Mouse (Mus musculus): ENCODE data around the gene Cdk8. TPM values are rescaled to one million over a fixed set of nuclear protein-coding genes. Genes with fewer than 3 reads are reported as not detected.

The Cdk8 gene
- polyA plus RNA-seq, 1 experiment: 11.0 TPM

GRCm38 (mm10) chr5:146340037-146340436 lies 109.0 kb downstream of the Cdk8 start:
- no peak overlapping the region for H3K4me2 ChIP-seq (ENCODE audit: low read depth)
- TF ChIP-seq SRF (IDR thresholded peaks at IDR 0.05; ENCODE audit: control insufficient read depth, insufficient read length, low read depth) (no peak), MYOG (IDR thresholded peaks at IDR 0.05; ENCODE audit: control insufficient read depth in 1 of 3, insufficient read depth in 1 of 3, insufficient read length in 2 of 3, low read depth in 2 of 3) (no peak), CEBPB (IDR thresholded peaks at IDR 0.05; ENCODE audit: insufficient read depth, poor library complexity, severe bottlenecking) (no peak), POLR2A (IDR thresholded peaks at IDR 0.05; ENCODE audit: insufficient read length, low read depth) (no peak), TCF12 (IDR thresholded peaks at IDR 0.05; ENCODE audit: insufficient read depth, poor library complexity, severe bottlenecking) (no peak), POLR2AphosphoS2 (IDR thresholded peaks at IDR 0.05; ENCODE audit: insufficient read length, low read depth) (no peak), MYOD1 (IDR thresholded peaks at IDR 0.05; ENCODE audit: control insufficient read depth in 1 of 3, insufficient read length in 2 of 3, low read depth in 2 of 3) (no peak), MAX (IDR thresholded peaks at IDR 0.05; ENCODE audit: low read depth) (no peak)

GRCm38 (mm10) chr5:146344911-146345686 lies 114.1 kb downstream of the Cdk8 start:
- TF ChIP-seq MYOG (IDR thresholded peaks at IDR 0.05; ENCODE audit: control insufficient read depth in 1 of 3, insufficient read depth in 1 of 3, insufficient read length in 2 of 3, low read depth in 2 of 3) (no peak), E2F4 (IDR thresholded peaks at IDR 0.05; ENCODE audit: insufficient read depth) (no peak), SRF (IDR thresholded peaks at IDR 0.05; ENCODE audit: control insufficient read depth, insufficient read length, low read depth) (no peak)
- Histone ChIP-seq H3K36me3 (ENCODE audit: control insufficient read depth, insufficient read depth) (no peaks in the 10 kb centered on the region), H3K4me3 (no peak overlapping the region), H3K79me2 (ENCODE audit: control insufficient read depth, insufficient read depth) (no peaks in the 10 kb centered on the region), H3K4me2 (ENCODE audit: low read depth) (no peak overlapping the region), H3K27me3 (ENCODE audit: control insufficient read depth, insufficient read depth, insufficient read length) (no peaks in the 10 kb centered on the region), H3ac (ENCODE audit: control insufficient read depth, insufficient read length) (no peak overlapping the region)

More at GRCm38 (mm10) chr5:146340037-146340436, 109.0 kb downstream of the Cdk8 start:
- no peaks in the 10 kb centered on the region for H3K27me3 ChIP-seq (ENCODE audit: control insufficient read depth, insufficient read depth, insufficient read length)
- H3ac ChIP-seq (ENCODE audit: control insufficient read depth, insufficient read length): no peak overlapping the region
- no peaks in the 10 kb centered on the region for H3K36me3 ChIP-seq (ENCODE audit: control insufficient read depth, insufficient read depth)
- no peaks in the 10 kb centered on the region for H3K79me2 ChIP-seq (ENCODE audit: control insufficient read depth, insufficient read depth)
- H3K4me3 ChIP-seq: no peak overlapping the region

- Histone ChIP-seq H3K4me3 (no peak overlapping the region), H3K27me3 (ENCODE audit: control insufficient read depth, insufficient read depth, insufficient read length) (no peaks in the 10 kb centered on the region), H3ac (ENCODE audit: control insufficient read depth, insufficient read length) (no peak overlapping the region), H3K4me2 (ENCODE audit: low read depth) (no peak overlapping the region), H3K36me3 (ENCODE audit: control insufficient read depth, insufficient read depth) (no peaks in the 10 kb centered on the region), H3K79me2 (ENCODE audit: control insufficient read depth, insufficient read depth) (no peaks in the 10 kb centered on the region)
- no peak for TF ChIP-seq MAX (IDR thresholded peaks at IDR 0.05; ENCODE audit: low read depth)
- no peak for TF ChIP-seq TCF3 (IDR thresholded peaks at IDR 0.05; ENCODE audit: insufficient read length, low read depth)
- no peak for TF ChIP-seq SRF (IDR thresholded peaks at IDR 0.05; ENCODE audit: control insufficient read depth, insufficient read length, low read depth)
- no peak for TF ChIP-seq MYOD1 (IDR thresholded peaks at IDR 0.05; ENCODE audit: control insufficient read depth in 1 of 3, insufficient read length in 2 of 3, low read depth in 2 of 3)
- no peak for TF ChIP-seq POLR2AphosphoS2 (IDR thresholded peaks at IDR 0.05; ENCODE audit: insufficient read length, low read depth)
- no peak for TF ChIP-seq REST (IDR thresholded peaks at IDR 0.05; ENCODE audit: insufficient read depth, insufficient read length)
- TF ChIP-seq E2F4 (IDR thresholded peaks at IDR 0.05; ENCODE audit: insufficient read depth): no peak
- no peak for TF ChIP-seq MYOG (IDR thresholded peaks at IDR 0.05; ENCODE audit: control insufficient read depth in 1 of 3, insufficient read depth in 1 of 3, insufficient read length in 2 of 3, low read depth in 2 of 3)
- TF ChIP-seq POLR2A (IDR thresholded peaks at IDR 0.05; ENCODE audit: insufficient read length, low read depth): no peak
- no peak for TF ChIP-seq USF1 (IDR thresholded peaks at IDR 0.05; ENCODE audit: low read depth)
- no peak for TF ChIP-seq CEBPB (IDR thresholded peaks at IDR 0.05; ENCODE audit: insufficient read depth, poor library complexity, severe bottlenecking)
- no peak for TF ChIP-seq TCF12 (IDR thresholded peaks at IDR 0.05; ENCODE audit: insufficient read depth, poor library complexity, severe bottlenecking)
Observed at GRCm38 (mm10) chr5:146347081-146347480, 116.1 kb downstream of the Cdk8 start.

- no peak overlapping the region for H3K4me3 ChIP-seq
- H3K36me3 ChIP-seq (ENCODE audit: control insufficient read depth, insufficient read depth): no peaks in the 10 kb centered on the region
- no peaks in the 10 kb centered on the region for H3K27me3 ChIP-seq (ENCODE audit: control insufficient read depth, insufficient read depth, insufficient read length)
- H3K4me2 ChIP-seq (ENCODE audit: low read depth): no peak overlapping the region
- TF ChIP-seq TCF12 (IDR thresholded peaks at IDR 0.05; ENCODE audit: insufficient read depth, poor library complexity, severe bottlenecking): no peak
- TF ChIP-seq CEBPB (IDR thresholded peaks at IDR 0.05; ENCODE audit: insufficient read depth, poor library complexity, severe bottlenecking): no peak
- no peak for TF ChIP-seq MAX (IDR thresholded peaks at IDR 0.05; ENCODE audit: low read depth)
- TF ChIP-seq MYOG (IDR thresholded peaks at IDR 0.05; ENCODE audit: control insufficient read depth in 1 of 3, insufficient read depth in 1 of 3, insufficient read length in 2 of 3, low read depth in 2 of 3): no peak
- TF ChIP-seq USF1 (IDR thresholded peaks at IDR 0.05; ENCODE audit: low read depth): no peak
- TF ChIP-seq MYOD1 (IDR thresholded peaks at IDR 0.05; ENCODE audit: control insufficient read depth in 1 of 3, insufficient read length in 2 of 3, low read depth in 2 of 3): no peak
- no peak for TF ChIP-seq E2F4 (IDR thresholded peaks at IDR 0.05; ENCODE audit: insufficient read depth)
- no peaks in the 10 kb centered on the region for H3K79me2 ChIP-seq (ENCODE audit: control insufficient read depth, insufficient read depth)
- H3ac ChIP-seq (ENCODE audit: control insufficient read depth, insufficient read length): no peak overlapping the region
Observed at GRCm38 (mm10) chr5:146349183-146349582, 118.2 kb downstream of the Cdk8 start.

GRCm38 (mm10) chr5:146350784-146351183 lies 119.8 kb downstream of the Cdk8 start:
- H3K27me3 ChIP-seq (ENCODE audit: control insufficient read depth, insufficient read depth, insufficient read length): no peaks in the 10 kb centered on the region
- no peaks in the 10 kb centered on the region for H3K79me2 ChIP-seq (ENCODE audit: control insufficient read depth, insufficient read depth)
- no peak for TF ChIP-seq REST (IDR thresholded peaks at IDR 0.05; ENCODE audit: insufficient read depth, insufficient read length)
- TF ChIP-seq POLR2A (IDR thresholded peaks at IDR 0.05; ENCODE audit: insufficient read length, low read depth): no peak
- TF ChIP-seq MYOD1 (IDR thresholded peaks at IDR 0.05; ENCODE audit: control insufficient read depth in 1 of 3, insufficient read length in 2 of 3, low read depth in 2 of 3): no peak
- TF ChIP-seq TCF3 (IDR thresholded peaks at IDR 0.05; ENCODE audit: insufficient read length, low read depth): no peak
- TF ChIP-seq SRF (IDR thresholded peaks at IDR 0.05; ENCODE audit: control insufficient read depth, insufficient read length, low read depth): no peak
- TF ChIP-seq TCF12 (IDR thresholded peaks at IDR 0.05; ENCODE audit: insufficient read depth, poor library complexity, severe bottlenecking): no peak
- no peak for TF ChIP-seq POLR2AphosphoS2 (IDR thresholded peaks at IDR 0.05; ENCODE audit: insufficient read length, low read depth)
- TF ChIP-seq MAX (IDR thresholded peaks at IDR 0.05; ENCODE audit: low read depth): no peak
- no peak for TF ChIP-seq E2F4 (IDR thresholded peaks at IDR 0.05; ENCODE audit: insufficient read depth)
- TF ChIP-seq CEBPB (IDR thresholded peaks at IDR 0.05; ENCODE audit: insufficient read depth, poor library complexity, severe bottlenecking): no peak
- no peak for TF ChIP-seq USF1 (IDR thresholded peaks at IDR 0.05; ENCODE audit: low read depth)
- TF ChIP-seq MYOG (IDR thresholded peaks at IDR 0.05; ENCODE audit: control insufficient read depth in 1 of 3, insufficient read depth in 1 of 3, insufficient read length in 2 of 3, low read depth in 2 of 3): no peak
- no peaks in the 10 kb centered on the region for H3K36me3 ChIP-seq (ENCODE audit: control insufficient read depth, insufficient read depth)
- H3K4me3 ChIP-seq: no peak overlapping the region
- no peak overlapping the region for H3ac ChIP-seq (ENCODE audit: control insufficient read depth, insufficient read length)
- no peak overlapping the region for H3K4me2 ChIP-seq (ENCODE audit: low read depth)
